Mouse (Mus musculus): ENCODE results near the gene Epha7.

Gene Epha7

DNA sequence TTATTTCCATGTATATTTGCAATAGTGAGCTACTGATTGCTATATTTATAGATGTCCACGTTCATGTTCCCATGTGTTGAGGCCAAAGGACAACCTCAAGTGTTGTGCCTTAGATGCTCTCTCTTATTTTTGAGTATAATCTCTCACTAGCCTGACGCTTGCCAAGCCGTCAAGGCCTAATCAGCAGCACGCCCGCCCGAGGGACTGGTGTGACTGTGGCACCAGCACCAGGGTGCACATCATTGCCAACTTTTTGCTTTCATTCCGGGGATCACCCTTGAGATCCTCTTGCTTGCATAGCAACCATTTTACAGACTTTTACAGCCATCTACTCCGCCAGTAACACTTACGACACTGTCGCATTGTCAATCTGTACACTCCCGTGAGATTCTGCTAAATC, 86.9 kb downstream of the Epha7 start:
- DNase-seq (ENCODE audit: low spot score in 2 of 2): no peak

DNA sequence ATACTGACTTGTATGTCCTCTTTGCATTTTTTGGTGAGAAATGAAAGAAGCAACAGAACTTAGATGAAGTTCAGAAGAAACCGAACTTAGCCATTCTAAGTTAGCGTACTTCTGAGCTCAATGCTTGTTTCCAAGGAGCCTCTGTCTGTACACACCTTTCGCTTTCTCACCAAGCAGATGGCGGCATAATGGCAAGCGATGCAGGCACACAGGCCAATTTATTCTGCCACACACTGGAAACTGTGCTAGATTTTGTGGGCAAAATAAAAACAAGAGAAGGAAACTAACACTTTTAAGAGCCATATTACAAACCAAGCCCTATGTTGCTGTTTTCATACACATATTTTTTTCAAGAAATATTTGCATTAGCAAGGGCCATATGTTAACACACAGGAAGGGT, 88.6 kb downstream of the Epha7 start:
- no peak for DNase-seq (ENCODE audit: low spot score in 2 of 2)

DNA sequence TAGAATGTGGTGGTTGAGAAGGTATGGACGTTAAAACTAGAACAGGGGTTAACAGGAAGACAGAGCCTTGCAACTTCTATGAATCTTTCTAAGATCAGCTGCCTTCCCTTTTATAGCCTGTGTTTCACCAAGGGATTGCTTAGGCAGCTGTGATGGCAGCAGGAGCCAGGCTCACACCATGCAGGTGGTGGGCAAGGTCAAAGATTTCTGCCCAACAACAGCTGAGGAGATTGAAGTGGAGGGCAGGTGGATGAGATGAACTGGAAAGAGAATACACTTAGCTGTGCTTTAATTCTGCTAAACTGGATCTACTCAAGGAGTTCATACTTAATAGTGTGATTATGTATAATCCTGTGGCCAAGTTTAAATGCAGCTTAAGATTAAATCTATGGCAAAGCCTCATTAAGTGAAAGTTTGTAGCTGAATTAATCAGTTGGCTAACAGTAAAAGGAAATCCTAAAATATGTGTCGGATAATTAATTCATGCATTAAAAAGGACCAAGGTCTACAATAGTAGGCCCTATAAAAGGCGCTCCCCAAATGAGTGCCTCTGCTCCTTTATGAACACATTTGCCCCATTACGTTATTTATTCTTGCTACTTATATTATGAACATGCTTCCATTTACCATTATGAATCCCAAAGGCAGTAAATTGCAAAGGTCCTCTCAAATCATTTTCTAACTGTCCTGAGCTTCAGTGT, 89.2 kb downstream of the Epha7 start:
- no peak for DNase-seq (ENCODE audit: low spot score in 2 of 2)

DNA sequence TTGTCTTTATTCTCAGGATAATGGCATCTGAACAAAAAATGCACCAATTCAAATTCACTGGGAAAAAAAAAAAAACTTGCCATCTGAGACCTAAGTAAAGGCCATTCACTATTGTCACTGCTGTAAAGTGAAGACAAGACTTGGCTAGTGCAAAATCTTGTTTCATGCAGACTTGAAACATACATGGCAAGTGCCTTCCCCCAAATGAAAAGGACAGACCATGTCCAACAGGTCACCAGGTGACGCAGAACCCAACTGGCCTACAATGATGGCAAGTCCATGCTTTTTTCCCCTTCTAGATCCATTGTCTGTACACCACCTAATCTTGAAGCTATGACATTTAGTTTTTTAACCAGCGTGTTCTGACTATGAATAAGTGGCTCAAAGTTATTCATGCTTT, 94.1 kb downstream of the Epha7 start:
- no peak for DNase-seq (ENCODE audit: low spot score in 2 of 2)

DNA sequence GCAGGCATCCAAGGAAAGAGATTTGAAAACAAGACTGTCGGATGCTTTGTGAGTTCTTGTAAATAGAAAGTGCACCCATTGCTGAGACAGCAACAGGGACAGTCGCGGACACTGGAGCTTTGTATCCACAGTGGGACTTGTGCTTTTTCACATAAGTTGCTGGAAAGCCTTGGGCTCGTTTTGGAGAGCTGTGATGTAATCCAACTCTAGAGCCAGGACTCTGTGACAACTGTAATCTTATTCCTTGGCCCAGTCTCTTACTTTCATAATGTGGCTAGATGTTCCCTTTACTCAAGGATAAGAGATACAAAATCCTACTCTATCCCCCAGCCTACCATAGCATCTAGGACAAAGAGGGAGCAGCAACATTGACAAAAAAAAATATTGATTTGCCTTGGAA, 97.2 kb downstream of the Epha7 start:
- DNase-seq (ENCODE audit: low spot score in 2 of 2): no peak

DNA sequence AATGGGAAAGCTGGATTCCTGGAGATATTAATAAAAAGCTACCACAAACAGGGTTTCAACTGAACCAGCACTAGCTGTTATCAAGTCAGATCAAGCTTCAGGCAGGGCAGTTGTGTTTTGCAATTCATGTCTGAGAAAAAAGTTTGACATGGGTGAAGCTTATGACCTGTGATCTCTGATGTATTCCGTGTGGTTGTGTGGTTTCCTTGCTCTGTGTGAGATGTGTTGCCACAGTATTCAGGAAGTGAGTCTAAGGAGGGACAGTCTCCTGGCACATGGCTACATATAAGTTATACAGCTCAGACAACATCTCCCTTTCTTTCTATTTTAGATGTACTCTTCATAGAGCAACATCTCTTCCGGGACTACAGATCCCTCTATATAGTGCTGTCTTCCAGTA, 99.1 kb downstream of the Epha7 start:
- DNase-seq (ENCODE audit: low spot score in 2 of 2): no peak

DNA sequence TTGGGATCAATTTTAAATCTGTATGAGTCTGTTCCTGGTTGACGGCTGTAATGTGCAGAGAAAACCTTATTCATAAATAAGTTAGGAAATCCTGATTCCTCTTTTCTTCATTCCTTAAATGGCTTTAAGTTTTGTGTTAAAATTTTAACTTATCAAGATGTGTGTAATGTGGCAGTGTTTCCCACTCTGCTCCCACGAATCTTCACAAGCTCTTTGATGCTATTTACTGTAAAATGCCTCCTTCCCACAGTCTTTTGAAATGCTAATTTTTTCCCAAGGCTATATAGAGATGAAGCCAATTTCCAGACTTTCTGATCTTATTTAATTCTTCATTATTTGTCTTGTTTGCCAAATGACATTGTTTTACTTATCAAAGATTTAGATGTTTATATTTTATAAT, 100.7 kb downstream of the Epha7 start:
- DNase-seq (ENCODE audit: low spot score in 2 of 2): no peak

DNA sequence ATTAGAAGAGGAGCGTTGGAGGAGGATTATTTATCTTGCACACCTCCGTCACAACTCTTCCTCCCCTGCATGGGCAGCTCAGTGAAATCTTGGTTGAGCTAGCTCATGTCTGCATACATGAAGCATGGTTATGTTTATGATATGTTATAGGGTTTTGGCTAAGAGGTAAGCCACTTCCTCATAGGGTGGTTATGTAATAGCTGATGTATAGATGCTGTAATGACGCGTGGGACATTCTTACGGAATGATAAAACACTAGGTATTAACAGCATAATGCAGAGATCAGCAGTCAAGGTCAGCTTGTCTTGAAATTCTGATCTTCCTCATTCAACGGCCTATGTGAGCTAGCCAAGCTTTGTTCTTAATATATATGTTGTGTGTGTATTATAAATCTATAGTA, 107.7 kb downstream of the Epha7 start:
- DNase-seq (ENCODE audit: low spot score in 2 of 2): no peak

DNA sequence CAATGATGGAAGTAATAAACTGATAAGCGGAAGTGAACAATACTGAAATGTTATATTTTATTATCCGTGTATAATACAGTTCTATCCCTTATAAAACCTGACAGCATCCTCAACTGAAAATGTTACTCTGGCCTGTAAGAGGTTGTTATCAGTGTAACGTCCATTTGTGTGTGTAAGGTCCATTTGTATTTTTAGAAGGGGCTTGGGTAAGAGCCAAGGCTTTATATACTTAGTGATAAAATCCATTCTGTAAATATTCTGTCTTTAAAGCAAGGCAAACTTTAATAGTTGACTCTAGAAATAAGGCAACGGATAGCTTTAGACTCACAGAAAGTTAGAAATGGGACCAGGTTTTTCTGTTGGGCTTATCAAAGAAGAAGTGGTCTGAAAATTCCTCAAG, 113.1 kb downstream of the Epha7 start:
- DNase-seq (ENCODE audit: low spot score in 2 of 2): no peak

DNA sequence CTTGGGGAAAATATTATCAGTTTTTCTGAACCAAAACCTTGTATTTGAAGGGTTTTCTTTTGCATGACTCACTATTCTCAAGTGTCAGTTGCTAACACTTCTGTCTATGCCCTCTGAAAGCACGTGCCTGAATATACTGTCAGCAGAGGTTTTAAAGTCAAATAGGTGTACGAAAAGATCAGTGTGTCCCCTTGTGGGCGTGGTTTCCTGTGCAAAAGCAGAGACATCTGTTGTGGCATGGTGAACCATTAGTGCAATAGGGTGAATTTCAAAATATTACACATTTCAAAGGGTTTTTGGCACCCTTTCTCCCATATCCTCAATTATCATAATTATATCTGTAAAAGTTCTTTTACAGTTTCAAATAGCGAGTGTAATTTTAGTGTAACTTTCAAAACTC, 120.5 kb downstream of the Epha7 start:
- no peak for DNase-seq (ENCODE audit: low spot score in 2 of 2)

DNA sequence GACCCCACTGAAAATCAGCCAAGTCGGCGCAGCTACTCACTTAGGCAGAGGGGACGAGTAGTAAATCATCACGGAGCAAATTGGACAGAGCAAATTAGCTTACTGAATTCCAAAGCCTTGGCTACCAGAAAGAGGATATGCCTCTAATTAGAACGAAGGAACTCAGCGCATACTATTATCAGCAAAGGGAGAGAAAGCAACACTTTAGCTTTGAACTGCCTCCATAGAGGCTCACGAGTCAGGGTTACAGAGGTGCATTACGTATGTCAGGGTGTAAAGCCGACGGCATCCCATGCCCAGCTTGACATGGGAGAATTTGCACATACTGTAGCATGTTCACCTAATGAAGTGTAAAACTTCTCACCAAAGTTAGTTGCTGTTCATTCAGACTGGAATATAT, 121.9 kb downstream of the Epha7 start:
- DNase-seq (ENCODE audit: low spot score in 2 of 2): no peak

DNA sequence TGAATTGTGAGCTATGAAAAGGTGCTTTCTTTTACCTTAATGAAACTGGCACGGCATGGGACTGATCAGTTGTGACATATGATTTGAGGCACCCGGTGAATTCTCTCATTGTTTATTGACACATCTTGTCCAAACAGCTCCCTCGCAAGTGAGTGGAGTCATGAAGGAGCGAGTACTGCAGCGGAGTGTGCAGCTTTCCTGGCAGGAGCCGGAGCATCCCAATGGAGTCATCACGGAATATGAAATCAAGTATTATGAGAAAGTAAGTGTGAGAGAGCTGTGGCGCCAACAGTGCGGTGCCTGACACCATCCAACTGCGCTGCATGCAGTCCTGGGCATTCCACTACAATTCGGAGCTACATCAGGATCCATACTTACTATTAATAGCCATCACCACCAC, 122.6 kb downstream of the Epha7 start:
- DNase-seq (ENCODE audit: low spot score in 2 of 2): no peak

DNA sequence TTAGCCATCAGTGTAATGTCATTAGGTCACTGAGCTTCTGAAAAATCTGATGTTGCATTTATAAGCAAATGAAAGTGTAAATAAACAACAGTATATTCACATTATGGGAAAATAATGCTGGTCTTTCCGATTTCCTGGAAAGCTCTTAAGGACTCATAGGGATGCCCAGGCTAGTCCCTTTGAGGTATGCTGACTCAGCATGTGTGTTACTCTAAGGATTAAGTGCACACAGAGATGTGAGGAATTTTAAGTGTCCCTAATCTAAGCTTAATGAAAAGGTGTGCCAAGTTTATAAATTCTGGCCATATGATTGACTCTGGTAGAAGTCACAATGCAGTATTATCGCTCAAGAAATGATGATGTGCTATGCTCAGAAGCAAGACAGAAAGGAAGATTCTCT, 127.8 kb downstream of the Epha7 start:
- no peak for DNase-seq (ENCODE audit: low spot score in 2 of 2)

DNA sequence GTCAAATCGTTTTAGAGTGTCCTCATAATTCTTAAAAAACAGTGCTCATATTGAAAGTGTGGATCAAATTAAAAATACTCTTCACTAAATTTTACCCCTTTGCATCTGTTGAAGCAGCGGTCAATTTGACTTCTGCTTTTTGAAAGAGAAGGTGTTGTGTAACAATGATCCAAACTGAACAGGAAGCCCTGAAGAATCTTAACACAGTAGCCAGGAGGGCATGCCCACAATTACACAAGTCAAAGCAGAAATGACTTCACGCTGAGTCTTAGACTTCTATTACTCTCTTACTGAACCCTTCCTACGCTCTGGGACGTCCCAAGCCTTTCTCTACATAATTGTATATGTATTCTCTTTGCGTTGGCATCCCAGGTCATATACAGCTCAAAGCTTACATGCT, 131.3 kb downstream of the Epha7 start:
- no peak for DNase-seq (ENCODE audit: low spot score in 2 of 2)

DNA sequence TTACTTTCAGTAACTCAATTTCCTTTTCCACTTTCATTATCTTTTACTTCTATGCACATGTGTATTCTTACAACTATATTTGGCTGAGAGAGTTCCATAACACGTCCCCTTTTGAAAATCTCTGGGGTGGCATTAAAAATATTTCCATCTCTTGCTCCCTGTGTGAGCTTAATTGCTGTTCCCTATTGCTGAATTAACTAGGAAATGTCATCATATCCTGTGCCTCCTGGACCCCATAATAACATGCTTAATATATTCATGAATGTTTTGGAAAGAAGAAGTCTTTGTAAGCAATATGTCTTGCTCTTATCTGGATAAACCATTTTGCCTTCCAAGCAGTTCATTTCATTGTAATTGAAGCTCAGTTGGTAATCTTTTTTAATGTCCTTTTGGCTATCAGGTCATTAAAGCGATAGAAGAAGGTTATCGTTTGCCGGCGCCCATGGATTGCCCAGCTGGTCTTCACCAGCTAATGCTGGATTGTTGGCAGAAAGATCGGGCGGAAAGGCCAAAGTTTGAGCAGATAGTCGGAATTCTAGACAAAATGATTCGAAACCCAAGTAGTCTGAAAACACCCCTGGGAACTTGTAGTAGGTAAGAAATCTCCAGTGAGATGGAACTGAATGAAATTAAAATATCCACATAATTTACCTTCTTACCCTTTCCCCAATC, 148.1 kb downstream of the Epha7 start:
- DNase-seq (ENCODE audit: low spot score in 2 of 2): no peak

DNA sequence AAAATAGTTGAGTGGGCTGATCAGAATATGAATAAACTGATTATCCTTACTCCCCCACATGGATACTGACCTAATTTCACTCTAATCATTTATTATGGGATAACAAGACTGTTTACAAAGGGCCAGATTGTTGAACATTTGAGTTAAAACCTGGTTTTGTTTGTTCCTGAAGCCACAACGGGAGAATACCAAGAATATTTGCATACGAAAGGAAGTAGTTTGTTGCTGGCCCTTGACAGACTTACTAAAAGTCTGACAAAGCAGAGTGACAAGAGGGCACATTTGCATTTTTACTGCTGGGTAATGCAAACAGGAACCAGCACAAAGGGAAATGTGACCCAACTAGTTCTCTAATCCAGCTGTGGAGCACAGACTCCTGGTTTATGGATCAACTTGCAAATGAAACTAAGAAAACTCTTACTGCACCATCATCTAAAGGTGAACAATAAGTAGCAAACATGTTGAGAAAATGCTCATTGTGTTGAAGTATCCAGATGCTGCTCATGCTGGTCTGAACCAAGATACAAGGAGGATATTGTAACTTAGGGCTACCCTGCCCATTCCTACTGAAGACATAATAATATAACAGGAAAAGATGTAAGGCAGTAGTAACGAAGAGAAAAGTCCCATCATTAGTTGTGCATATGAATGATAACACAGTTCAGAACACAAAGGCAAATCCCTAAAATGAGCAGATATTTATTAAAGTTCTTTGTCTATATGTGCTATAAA, 154.8 kb downstream of the Epha7 start:
- DNase-seq (ENCODE audit: low spot score in 2 of 2): no peak

DNA sequence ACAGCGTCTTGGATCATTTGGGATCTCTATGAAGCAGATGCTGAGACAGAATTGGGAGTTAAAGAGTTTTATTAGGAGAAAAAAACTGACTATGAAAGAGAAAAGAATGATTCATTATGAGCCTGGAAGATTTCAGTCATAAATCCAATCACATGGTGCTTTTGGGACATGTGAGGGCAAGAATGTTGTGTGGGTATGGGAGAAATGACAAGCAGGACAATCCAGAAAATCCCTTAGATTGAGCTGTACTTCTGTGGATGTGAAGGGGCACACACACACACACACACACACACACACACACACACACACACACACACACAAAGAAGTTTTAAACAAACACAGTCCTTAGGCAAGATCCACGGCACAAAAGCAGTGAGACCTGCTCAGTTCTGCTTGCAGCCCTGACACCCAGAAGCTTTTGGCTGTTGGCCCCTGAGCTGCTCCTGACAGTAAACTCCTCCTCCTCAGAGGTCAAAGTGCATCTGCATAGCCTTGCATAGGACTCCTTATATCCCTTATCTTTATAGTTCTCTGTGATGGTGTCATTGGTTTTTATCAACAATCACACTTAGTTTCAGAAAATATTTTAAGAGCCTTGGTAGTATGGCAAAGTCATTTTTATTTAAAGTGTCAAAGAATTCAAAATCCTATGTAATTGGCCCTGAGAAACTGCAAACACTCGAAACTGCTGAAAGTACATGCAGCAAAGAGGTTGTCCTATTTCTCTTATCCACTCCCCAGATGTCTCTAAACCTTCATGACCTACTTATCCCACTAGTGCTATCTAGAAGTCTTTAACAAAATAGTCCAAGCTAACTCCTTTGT, 185.7 kb downstream of the Epha7 start:
- no peak for DNase-seq (ENCODE audit: low spot score in 2 of 2)

DNA sequence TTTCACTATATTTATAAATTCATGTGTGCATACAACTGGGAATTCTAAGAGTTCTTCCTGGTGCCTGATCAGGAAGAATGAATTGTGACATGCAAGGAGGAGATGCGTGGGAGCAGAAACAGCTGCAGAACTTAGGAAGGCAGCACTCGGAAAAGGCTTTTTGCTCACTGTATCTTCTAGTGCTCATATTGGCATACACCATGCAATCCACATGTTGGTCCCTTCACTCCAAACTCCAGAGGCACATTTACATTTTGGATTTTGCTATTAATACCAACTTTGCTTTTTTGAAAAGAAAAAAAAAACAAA, 186.3 kb downstream of the Epha7 start:
- no peak for DNase-seq (ENCODE audit: low spot score in 2 of 2)

DNA sequence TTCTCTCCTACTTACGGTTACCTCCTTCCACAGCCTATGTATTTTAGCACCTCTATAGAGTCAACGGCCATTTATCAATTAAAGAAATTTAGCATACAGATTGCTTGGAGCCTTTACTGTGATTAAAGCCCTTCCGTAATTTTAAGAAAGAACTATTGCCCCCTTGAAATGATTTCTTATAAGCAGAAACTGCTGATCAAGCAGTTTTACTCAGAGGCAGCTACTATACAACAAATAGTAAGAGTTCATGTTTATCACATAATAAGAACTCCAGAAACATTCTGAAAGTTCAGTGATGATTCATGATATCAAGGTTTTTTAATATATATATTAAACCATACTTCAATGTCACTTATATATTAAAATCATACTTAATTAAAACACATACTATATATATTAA, 197.4 kb downstream of the Epha7 start:
- DNase-seq (ENCODE audit: low spot score in 2 of 2): no peak
